Mouse (Mus musculus) heart, postnatal 0 days (tissue): Measurements from ENCODE around the gene F2rl3. TPM values are rescaled to one million over a fixed set of nuclear protein-coding genes. Genes with fewer than 3 reads are reported as not detected.
A peak's percentile ranks its signal among the peaks of the same experiment; 100 is the strongest.

Experiments used
- ATAC-seq: fragments of 200-750 bp; cut with Nextera tagmentation; 2 replicates; pipeline ENCODE4 v1.8.0; 2017; ENCODE audit warnings: low read depth, moderate number of reproducible peaks, moderate library complexity; ENCODE audit not compliant: insufficient read depth
- DNase-seq: peaks from one replicate; pipeline ENCODE4 v3.0.0-alpha.2; 2016; ENCODE audit warnings: low spot score
- H3K27ac ChIP-seq: fragments of 300-500 bp; sonication (generic); 2 replicates; pipeline ENCODE4 v1.5.1; 2014; ENCODE audit warnings: low read depth, mild to moderate bottlenecking
- H3K27me3 ChIP-seq: fragments of 300-500 bp; sonication (generic); 2 replicates; pipeline ENCODE4 v1.6.1; 2014; ENCODE audit warnings: low read length, mixed read lengths; ENCODE audit not compliant: control insufficient read depth, insufficient read depth
- H3K36me3 ChIP-seq: fragments of 300-500 bp; sonication (generic); replicated peaks from 2 replicates; pipeline ENCODE4 v1.6.1; 2014; ENCODE audit warnings: low read length, mixed read lengths; ENCODE audit not compliant: control insufficient read depth, insufficient read depth
- H3K4me1 ChIP-seq: fragments of 300-500 bp; sonication (generic); 2 replicates; pipeline ENCODE4 v1.6.1; 2014; ENCODE audit warnings: antibody characterized with exemption; ENCODE audit not compliant: control insufficient read depth, insufficient read depth
- H3K4me2 ChIP-seq: fragments of 300-500 bp; sonication (generic); 2 replicates; pipeline ENCODE4 v1.6.1; 2014; ENCODE audit warnings: low read depth, mild to moderate bottlenecking, low read length, moderate library complexity
- H3K4me3 ChIP-seq: fragments of 300-500 bp; sonication (generic); 2 replicates; pipeline ENCODE4 v1.5.1; 2014; ENCODE audit warnings: low read depth, low read length
- H3K9ac ChIP-seq: fragments of 300-500 bp; sonication (generic); replicated peaks from 2 replicates; pipeline ENCODE4 v1.6.1; 2014; ENCODE audit warnings: low read depth, low read length, mixed read lengths
- H3K9me3 ChIP-seq: fragments of 300-500 bp; sonication (generic); replicated peaks from 2 replicates; pipeline ENCODE4 v1.6.1; 2016; ENCODE audit warnings: low read length; ENCODE audit not compliant: control insufficient read depth
- CTCF ChIP-seq: IDR thresholded peaks from 2 replicates; pipeline ENCODE4 v1.5.1; 2016; ENCODE audit warnings: antibody characterized with exemption, control low read depth, low read depth
- EP300 ChIP-seq: IDR thresholded peaks from 2 replicates; pipeline ENCODE4 v1.6.1; 2016; ENCODE audit warnings: antibody characterized with exemption, low read depth
- WGBS: fragments of 180-500 bp; shearing (Covaris S2); extraction: QIAGEN DNeasy Blood & Tissue Kit; methylation state at CpG from one replicate; pipeline ENCODE4 v1.1.7; 2014; 5-methylcytosine and 5-hydroxymethylcytosine counted together
- polyA plus RNA-seq: library from polyadenylated mRNA; unstranded; fragments of >200 nt; fragmentation: Nextera tagmentation; extraction: Ambion mirVana; gene quantifications from 2 replicates; pipeline ENCODE4 v1.2.1, GENCODE M21; 2015
- total RNA-seq: library from RNA; depleted of rRNA; stranded (reverse); fragments of >200 nt; gene quantifications from 2 replicates; pipeline ENCODE4 v1.2.3, GENCODE M21; 2014; ENCODE audit warnings: low replicate concordance

The F2rl3 gene
- total and polyA plus RNA-seq, 2 experiments from 2014 or later: 0.46 to 1.8 TPM

GRCm38 (mm10) chr8:72723651-72724001, 38.1 kb upstream of the F2rl3 start:
- H3K9me3 ChIP-seq: no peaks in the 10 kb centered on the region
- H3K4me3 ChIP-seq: peak overlapping the region; percentile 97
- H3K9ac ChIP-seq: peak overlapping the region; percentile 96
- TF ChIP-seq EP300 (no peak), CTCF (no peak)
- H3K4me2 ChIP-seq: peak overlapping the region; percentile 77
- DNase-seq (peak; percentile 13), ATAC-seq (0 out of 2 replicates have a peak, but pooled peaks have one; percentile 30)
- no peaks in the 10 kb centered on the region for H3K27me3 ChIP-seq
- under 1% methylated on average over 30 of the region's 30 CpGs for WGBS
- H3K27ac ChIP-seq: no peak overlapping the region
- H3K36me3 ChIP-seq: peaks cover 36% of the 10 kb centered on the region
- H3K4me1 ChIP-seq: peaks cover 5% of the 10 kb centered on the region; the same call in 1 of the 2 replicates

GRCm38 (mm10) chr8:72728636-72729035, 33.0 kb upstream of the F2rl3 start:
- Histone ChIP-seq H3K36me3 (peaks cover 81% of the 10 kb centered on the region), H3K4me3 (no peak overlapping the region), H3K9ac (no peak overlapping the region), H3K27ac (no peak overlapping the region), H3K4me1 (peaks cover 5% of the 10 kb centered on the region; the same call in 1 of the 2 replicates), H3K4me2 (no peak overlapping the region), H3K27me3 (no peaks in the 10 kb centered on the region), H3K9me3 (no peaks in the 10 kb centered on the region)
- ATAC-seq (no peak), DNase-seq (no peak)
- no peak for TF ChIP-seq CTCF
- no peak for TF ChIP-seq EP300
- WGBS: 50% methylated on average over 1 of the region's 1 CpGs

GRCm38 (mm10) chr8:72735001-72735400, 26.7 kb upstream of the F2rl3 start:
- DNase-seq (peak; percentile 52), ATAC-seq (peak; percentile 67)
- Histone ChIP-seq H3K27me3 (no peaks in the 10 kb centered on the region), H3K27ac (peak overlapping the region; percentile 46; the same call in 1 of the 2 replicates), H3K9me3 (no peaks in the 10 kb centered on the region), H3K9ac (no peak overlapping the region), H3K4me2 (no peak overlapping the region), H3K4me1 (no peaks in the 10 kb centered on the region), H3K36me3 (peaks cover 98% of the 10 kb centered on the region), H3K4me3 (no peak overlapping the region)
- TF ChIP-seq CTCF (no peak; the same call in 1 of the 2 replicates), EP300 (no peak)
- WGBS: 66% methylated on average over 5 of the region's 5 CpGs

GRCm38 (mm10) chr8:72736868-72737267, 24.8 kb upstream of the F2rl3 start:
- ATAC-seq: no peak
- TF ChIP-seq EP300 (no peak), CTCF (no peak)
- H3K36me3 ChIP-seq: peaks cover 90% of the 10 kb centered on the region

GRCm38 (mm10) chr8:72746061-72746460, 15.6 kb upstream of the F2rl3 start:
- Histone ChIP-seq H3K4me1 (no peaks in the 10 kb centered on the region), H3K9me3 (no peaks in the 10 kb centered on the region), H3K27ac (no peak overlapping the region), H3K27me3 (no peaks in the 10 kb centered on the region), H3K36me3 (peaks cover 94% of the 10 kb centered on the region), H3K4me3 (no peak overlapping the region), H3K4me2 (no peak overlapping the region), H3K9ac (no peak overlapping the region)
- 48% methylated on average over 5 of the region's 5 CpGs for whole genome bisulfite sequencing
- peak; percentile 34; the same call in 1 of the 2 replicates for ATAC-seq
- TF ChIP-seq CTCF: peak; percentile 75
- no peak for TF ChIP-seq EP300
- DNase-seq: peak; percentile 45

More at GRCm38 (mm10) chr8:72736868-72737267, 24.8 kb upstream of the F2rl3 start:
- Histone ChIP-seq H3K9me3 (no peaks in the 10 kb centered on the region), H3K4me3 (no peak overlapping the region), H3K4me1 (no peaks in the 10 kb centered on the region), H3K9ac (no peak overlapping the region), H3K4me2 (no peak overlapping the region), H3K27me3 (no peaks in the 10 kb centered on the region), H3K27ac (no peak overlapping the region)
- no peak for DNase-seq

- Histone ChIP-seq H3K9ac (no peak overlapping the region), H3K9me3 (no peaks in the 10 kb centered on the region), H3K36me3 (peaks cover 96% of the 10 kb centered on the region), H3K4me3 (no peak overlapping the region), H3K4me1 (no peaks in the 10 kb centered on the region), H3K27ac (no peak overlapping the region), H3K27me3 (no peaks in the 10 kb centered on the region), H3K4me2 (no peak overlapping the region)
- DNase-seq: no peak
- no peak for ATAC-seq
- TF ChIP-seq CTCF: no peak
- no peak for TF ChIP-seq EP300
- 87% methylated on average over 26 of the region's 26 CpGs for WGBS
Observed at GRCm38 (mm10) chr8:72749846-72750245, 11.8 kb upstream of the F2rl3 start.
